Mouse (Mus musculus) forebrain, embryonic 10.5 days (tissue): Measurements from ENCODE around the gene Eef1akmt3. TPM values are rescaled to one million over a fixed set of nuclear protein-coding genes. Genes with fewer than 3 reads are reported as not detected.
"Not testable (repeated sequence)": the region's sequence is repeated elsewhere in the genome, so short reads cannot be mapped to it uniquely, and the experiment has no call there.

Experiments used
- DNase-seq: peaks from one replicate; pipeline ENCODE4 v3.0.0-alpha.2; 2017; ENCODE audit warnings: low spot score; ENCODE audit errors: extremely low spot score
- H3K27ac ChIP-seq: fragments of 300-500 bp; sonication (generic); 2 replicates; pipeline ENCODE4 v1.5.1; 2016; ENCODE audit warnings: mild to moderate bottlenecking
- H3K27me3 ChIP-seq: fragments of 300-500 bp; sonication (generic); 2 replicates; pipeline ENCODE4 v1.6.1; 2016; ENCODE audit warnings: mild to moderate bottlenecking; ENCODE audit not compliant: poor library complexity, severe bottlenecking
- H3K36me3 ChIP-seq: fragments of 300-500 bp; sonication (generic); replicated peaks from 2 replicates; pipeline ENCODE4 v1.6.1; 2016; ENCODE audit warnings: mild to moderate bottlenecking, moderate library complexity
- H3K4me1 ChIP-seq: fragments of 300-500 bp; sonication (generic); 2 replicates; pipeline ENCODE4 v1.6.1; 2016
- H3K4me3 ChIP-seq: fragments of 300-500 bp; sonication (generic); 2 replicates; pipeline ENCODE4 v1.5.1; 2016; ENCODE audit warnings: mild to moderate bottlenecking, moderate library complexity
- H3K9me3 ChIP-seq: fragments of 300-500 bp; sonication (generic); 2 replicates; pipeline ENCODE4 v1.6.1; 2016; ENCODE audit warnings: mild to moderate bottlenecking, moderate library complexity
- WGBS: fragments of 180-500 bp; shearing (Covaris S2); methylation state at CpG from one replicate; pipeline ENCODE4 v1.1.7; 2016; 5-methylcytosine and 5-hydroxymethylcytosine counted together
- polyA plus RNA-seq: library from polyadenylated mRNA; unstranded; fragments of >200 nt; fragmentation: Nextera tagmentation; extraction: Ambion mirVana; gene quantifications from 2 replicates; pipeline ENCODE4 v1.2.1, GENCODE M21; 2016

Eef1akmt3 gene
- polyA plus RNA-seq, 1 experiment from 2014 or later = 0.21 TPM

DNA sequence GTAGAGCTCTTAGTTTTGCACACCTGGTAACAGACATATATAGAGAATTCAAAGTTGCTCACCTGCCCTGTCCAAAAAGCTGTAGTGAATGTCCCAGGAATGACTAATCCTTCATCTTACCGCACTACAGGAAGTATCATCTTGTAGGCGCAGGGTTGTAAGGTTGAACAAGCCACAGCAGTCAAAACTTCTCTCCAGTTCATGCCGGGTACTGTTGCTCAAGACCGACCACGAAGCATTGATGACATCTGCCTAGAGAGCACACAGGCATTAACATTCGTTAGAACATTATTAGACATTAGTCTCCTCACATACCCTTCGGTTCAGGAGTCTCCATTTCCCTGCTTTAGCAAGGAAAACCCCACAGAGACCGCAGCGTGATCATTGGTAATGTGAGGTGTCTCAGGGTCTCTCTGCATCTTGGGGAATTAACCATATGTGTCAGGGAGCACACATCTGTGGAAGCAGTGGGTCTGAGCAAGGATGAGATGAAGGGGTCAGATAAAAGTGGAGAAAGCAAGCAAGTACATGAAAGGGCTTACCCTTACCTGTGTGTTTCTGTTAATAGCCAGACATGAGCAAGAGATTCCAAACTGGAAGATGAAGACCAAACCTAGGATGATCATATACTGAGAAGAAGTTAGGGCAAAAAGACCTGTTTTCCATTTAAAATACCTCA lies 27.2 kb upstream of the Eef1akmt3 start:
- H3K27ac ChIP-seq = peak overlapping the region; percentile 92
- no peaks in the 10 kb centered on the region for H3K27me3 ChIP-seq
- peaks cover 48% of the 10 kb centered on the region for H3K36me3 ChIP-seq
- H3K9me3 ChIP-seq = no peaks in the 10 kb centered on the region
- H3K4me3 ChIP-seq = peak overlapping the region; percentile 66
- DNase-seq = no peak
- 87% methylated on average over 9 of the region's 9 CpGs for WGBS
- H3K4me1 ChIP-seq = peaks cover 59% of the 10 kb centered on the region

DNA sequence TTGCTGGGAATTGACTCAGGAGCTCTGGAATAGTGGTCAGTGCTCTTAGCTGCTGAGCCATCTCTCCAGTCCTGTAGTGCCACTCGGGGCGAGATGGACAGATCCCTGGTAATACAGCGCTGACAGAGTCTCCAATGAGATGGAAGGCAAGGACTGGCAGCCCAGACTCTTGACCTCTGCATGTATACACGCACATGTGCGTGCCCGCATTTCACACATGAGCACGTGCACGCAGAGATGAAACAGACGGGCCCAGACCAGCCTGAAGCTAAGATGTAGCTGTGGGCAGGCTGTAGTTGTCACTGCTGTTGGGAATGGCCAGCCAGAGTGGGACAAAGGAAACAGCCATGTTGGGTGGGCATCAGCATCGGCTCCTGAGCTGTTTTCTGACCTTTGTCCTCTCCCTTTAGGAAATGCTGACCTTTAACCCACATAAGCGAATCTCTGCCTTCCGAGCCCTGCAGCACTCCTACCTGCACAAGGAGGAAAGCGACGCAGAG lies 25.3 kb upstream of the Eef1akmt3 start:
- peaks cover 5% of the 10 kb centered on the region for H3K27me3 ChIP-seq
- H3K9me3 ChIP-seq = no peaks in the 10 kb centered on the region
- peaks cover 48% of the 10 kb centered on the region for H3K36me3 ChIP-seq
- H3K4me1 ChIP-seq = peaks cover 68% of the 10 kb centered on the region
- H3K27ac ChIP-seq = no peak overlapping the region
- no peak for DNase-seq
- H3K4me3 ChIP-seq = peak overlapping the region; percentile 26
- 90% methylated on average over 14 of the region's 14 CpGs for WGBS

DNA sequence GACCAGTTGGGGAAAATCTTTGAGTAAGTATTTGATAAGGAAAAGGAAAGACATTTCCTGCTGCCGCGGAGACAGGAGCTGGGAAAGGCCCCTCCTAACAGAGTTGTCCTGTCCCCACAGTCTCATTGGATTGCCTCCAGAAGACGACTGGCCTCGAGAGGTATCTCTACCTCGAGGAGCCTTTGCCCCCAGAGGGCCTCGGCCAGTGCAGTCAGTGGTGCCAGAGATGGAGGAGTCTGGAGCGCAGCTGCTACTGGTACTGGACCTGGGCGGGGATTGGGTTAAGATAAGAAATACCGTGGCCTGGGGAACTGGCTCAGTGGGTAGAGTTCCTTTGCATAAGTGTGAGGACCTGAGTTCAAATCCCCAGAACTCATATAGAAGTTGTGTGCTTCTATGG lies 24.7 kb upstream of the Eef1akmt3 start:
- 91% methylated on average over 9 of the region's 9 CpGs for WGBS
- peaks cover 70% of the 10 kb centered on the region for H3K4me1 ChIP-seq
- no peaks in the 10 kb centered on the region for H3K9me3 ChIP-seq
- peaks cover 11% of the 10 kb centered on the region for H3K27me3 ChIP-seq
- peak overlapping the region; percentile 25; the same call in 1 of the 2 replicates for H3K4me3 ChIP-seq
- no peak overlapping the region for H3K27ac ChIP-seq
- no peak for DNase-seq
- H3K36me3 ChIP-seq = peaks cover 48% of the 10 kb centered on the region

DNA sequence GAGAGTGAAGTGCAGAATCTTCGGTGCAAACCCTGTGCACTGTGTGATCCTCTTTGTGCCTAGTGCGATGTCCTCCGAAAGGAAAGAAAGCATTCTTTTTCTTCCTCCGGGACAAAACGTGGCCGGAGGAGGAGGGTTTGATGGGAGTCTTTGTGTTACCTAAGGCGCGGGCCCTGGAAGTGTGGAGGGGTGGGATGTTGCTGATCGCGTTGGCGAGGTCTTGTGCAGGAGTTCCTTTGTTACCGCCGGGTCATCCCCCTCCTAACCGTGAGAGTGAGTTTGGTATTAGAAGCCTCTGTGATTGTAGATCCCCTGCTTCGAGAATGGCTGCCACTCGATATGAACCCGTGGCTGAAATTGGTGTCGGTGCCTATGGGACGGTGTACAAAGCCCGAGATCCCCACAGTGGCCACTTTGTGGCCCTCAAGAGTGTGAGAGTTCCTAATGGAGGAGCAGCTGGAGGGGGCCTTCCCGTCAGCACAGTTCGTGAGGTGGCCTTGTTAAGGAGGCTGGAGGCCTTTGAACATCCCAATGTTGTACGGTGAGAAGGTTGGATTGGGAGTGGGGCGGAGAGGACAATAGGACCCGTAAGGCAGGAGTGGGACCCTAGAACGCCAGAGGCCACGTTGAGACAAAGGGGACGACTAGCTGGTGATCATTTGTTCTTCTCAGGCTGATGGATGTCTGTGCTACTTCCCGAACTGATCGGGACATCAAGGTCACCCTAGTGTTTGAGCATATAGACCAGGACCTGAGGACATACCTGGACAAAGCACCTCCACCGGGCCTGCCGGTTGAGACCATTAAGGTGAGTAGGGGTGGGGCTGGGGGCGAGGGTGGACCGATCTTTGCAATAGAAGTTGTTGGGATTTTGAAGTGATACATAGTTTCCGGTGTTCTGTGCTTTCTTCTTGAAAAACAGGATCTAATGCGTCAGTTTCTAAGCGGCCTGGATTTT lies 22.9 kb upstream of the Eef1akmt3 start:
- peaks cover 48% of the 10 kb centered on the region for H3K36me3 ChIP-seq
- no peak for DNase-seq
- H3K27ac ChIP-seq = peak overlapping the region; percentile 99
- H3K9me3 ChIP-seq = no peaks in the 10 kb centered on the region
- H3K4me3 ChIP-seq = peak overlapping the region; percentile 86
- H3K4me1 ChIP-seq = peaks cover 77% of the 10 kb centered on the region
- 16% methylated on average over 37 of the region's 37 CpGs for WGBS
- H3K27me3 ChIP-seq = peaks cover 29% of the 10 kb centered on the region

DNA sequence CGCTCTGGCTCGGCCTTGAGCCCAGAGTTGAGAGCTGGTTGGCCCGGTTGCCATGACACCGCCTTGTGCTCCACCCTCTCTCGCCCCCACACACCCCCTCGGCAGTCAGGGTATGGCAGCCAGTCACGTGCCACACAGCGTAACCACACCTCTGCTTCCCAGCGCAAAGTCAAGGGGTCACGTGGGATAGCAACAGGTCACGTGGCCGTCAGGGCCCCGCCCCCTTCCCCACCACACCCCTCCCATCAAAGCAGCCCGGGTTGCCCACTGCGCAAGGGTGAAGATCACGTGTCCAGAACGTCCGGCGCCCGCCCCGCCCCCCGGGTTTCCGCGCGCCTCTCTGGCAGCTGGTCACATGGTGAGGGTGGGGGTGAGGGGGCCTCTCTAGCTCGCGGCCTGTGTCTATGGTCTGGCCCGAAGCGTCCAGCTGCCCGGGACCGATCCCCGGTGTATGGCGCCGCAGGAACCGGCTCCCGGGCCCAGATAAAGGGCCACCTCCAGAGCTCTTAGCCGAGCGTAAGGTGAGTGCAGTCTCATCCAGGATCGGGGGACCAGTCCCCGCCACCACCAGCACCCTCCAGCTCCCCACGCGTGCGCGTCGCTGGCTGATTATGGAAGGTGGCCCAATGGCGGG lies 22.0 kb upstream of the Eef1akmt3 start, which contains the start of gene Cdk4:
Gene Cdk4 (plus strand): TSS at position 296 of the 634 bp plus-strand sequence.
- DNase-seq = peak; percentile 100
- WGBS = under 1% methylated on average over 46 of the region's 46 CpGs
- Histone ChIP-seq H3K4me1 (peaks cover 77% of the 10 kb centered on the region), H3K27ac (peak within 1 kb of the TSS; percentile 99), H3K4me3 (peak within 1 kb of the TSS; percentile 86), H3K27me3 (peaks cover 37% of the 10 kb centered on the region), H3K36me3 (peaks cover 43% of the 10 kb centered on the region), H3K9me3 (no peaks in the 10 kb centered on the region)

DNA sequence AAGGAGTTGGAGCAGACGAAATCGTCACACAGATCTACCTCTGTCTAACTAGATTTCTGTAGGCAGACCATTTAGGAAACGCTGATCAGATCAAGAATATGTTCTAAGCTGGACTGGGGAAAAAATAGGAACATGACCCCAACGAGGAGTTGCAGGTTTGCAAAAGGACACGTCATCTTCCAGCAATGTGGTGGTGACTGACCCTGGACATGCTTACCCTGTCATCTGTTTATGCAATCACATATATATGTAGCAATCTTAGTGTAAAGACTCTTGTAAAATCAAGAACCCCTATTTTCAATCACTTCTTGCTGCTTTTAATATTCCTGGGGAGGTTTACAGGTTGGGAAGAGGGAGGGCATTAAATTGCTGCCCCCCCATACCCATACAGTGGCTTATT lies 21.2 kb upstream of the Eef1akmt3 start:
- peak overlapping the region; percentile 99; the same call in 1 of the 2 replicates for H3K27ac ChIP-seq
- H3K4me3 ChIP-seq = peak overlapping the region; percentile 86; the same call in 1 of the 2 replicates
- DNase-seq = no peak
- H3K27me3 ChIP-seq = peaks cover 42% of the 10 kb centered on the region
- no peaks in the 10 kb centered on the region for H3K9me3 ChIP-seq
- WGBS = 81% methylated on average over 5 of the region's 5 CpGs
- peaks cover 36% of the 10 kb centered on the region for H3K36me3 ChIP-seq
- peaks cover 75% of the 10 kb centered on the region for H3K4me1 ChIP-seq

DNA sequence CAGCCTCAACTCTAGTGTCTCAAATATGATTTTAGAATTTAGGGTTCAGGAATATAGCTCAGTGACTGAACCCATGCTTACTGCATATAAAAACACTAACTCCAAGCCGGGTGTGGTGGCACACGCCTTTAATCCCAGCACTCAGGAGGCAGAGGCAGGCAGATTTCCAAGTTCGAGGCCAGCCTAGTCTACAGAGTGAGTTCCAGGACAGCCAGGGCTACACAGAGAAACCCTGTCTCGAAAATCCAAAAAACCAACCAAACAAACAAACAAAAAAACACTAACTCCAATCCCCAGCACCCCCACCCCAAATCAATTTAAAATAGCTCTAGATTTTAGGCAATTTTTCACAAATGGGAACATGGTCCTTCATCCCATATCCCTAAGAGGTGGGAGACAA lies 20.8 kb upstream of the Eef1akmt3 start:
- H3K27ac ChIP-seq, DNase-seq, H3K4me3 ChIP-seq, H3K9me3 ChIP-seq: not testable (repeated sequence)
- H3K4me1 ChIP-seq = peaks cover 72% of the 10 kb centered on the region
- 85% methylated on average over 4 of the region's 4 CpGs for WGBS
- H3K27me3 ChIP-seq = peaks cover 42% of the 10 kb centered on the region
- peaks cover 36% of the 10 kb centered on the region for H3K36me3 ChIP-seq

DNA sequence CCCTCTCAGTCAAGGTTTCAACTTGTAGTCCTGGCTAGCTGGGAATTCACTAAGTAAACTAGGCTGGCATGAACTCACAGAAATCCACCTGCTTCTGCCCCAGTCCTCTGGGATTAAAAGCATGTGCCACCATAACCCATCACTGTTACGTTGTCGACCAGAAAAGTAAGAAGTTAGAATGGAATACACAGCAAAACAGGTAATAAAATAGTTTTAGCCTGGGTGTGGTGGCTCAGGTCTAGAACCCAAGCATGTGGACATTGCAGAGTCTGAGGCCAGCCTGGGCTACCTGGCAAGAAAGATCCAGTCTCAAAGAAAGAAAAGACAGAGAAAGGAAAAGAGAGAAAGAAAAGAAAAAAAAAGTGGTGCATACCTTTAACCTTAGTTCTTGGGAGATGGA lies 20.2 kb upstream of the Eef1akmt3 start:
- peaks cover 68% of the 10 kb centered on the region for H3K4me1 ChIP-seq
- DNase-seq = no peak
- no peaks in the 10 kb centered on the region for H3K9me3 ChIP-seq
- H3K36me3 ChIP-seq = peaks cover 36% of the 10 kb centered on the region
- H3K27me3 ChIP-seq = peaks cover 42% of the 10 kb centered on the region
- peak overlapping the region; percentile 97; the same call in 1 of the 2 replicates for H3K4me3 ChIP-seq
- WGBS = 77% methylated on average over 2 of the region's 2 CpGs
- 0 out of 2 replicates have a peak overlapping the region, but pooled peaks have one; percentile 65 for H3K27ac ChIP-seq

DNA sequence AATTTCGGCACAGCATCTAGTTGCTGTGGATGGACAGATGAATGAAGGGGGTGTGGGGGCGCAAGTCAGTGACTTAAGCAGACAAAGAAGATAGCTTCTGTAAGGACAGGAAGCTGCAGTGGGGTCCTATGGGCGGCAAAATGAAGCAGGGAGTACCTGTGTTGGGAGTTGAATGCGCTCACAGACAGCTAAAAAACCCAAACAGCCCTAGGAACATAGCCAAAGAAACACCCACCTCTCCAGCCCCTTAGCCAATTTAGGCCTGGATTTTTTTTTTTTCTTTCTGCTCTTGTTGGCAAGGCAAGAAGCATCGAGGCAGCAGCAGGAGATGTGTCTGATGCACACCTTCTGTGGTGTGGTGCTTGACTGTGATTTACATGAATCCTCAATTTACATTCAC lies 19.8 kb upstream of the Eef1akmt3 start:
- no peak for DNase-seq
- H3K4me1 ChIP-seq = peaks cover 66% of the 10 kb centered on the region
- peak overlapping the region; percentile 97 for H3K4me3 ChIP-seq
- H3K27ac ChIP-seq = peak overlapping the region; percentile 65
- no peaks in the 10 kb centered on the region for H3K9me3 ChIP-seq
- peaks cover 42% of the 10 kb centered on the region for H3K27me3 ChIP-seq
- peaks cover 36% of the 10 kb centered on the region for H3K36me3 ChIP-seq
- 29% methylated on average over 5 of the region's 5 CpGs for WGBS

DNA sequence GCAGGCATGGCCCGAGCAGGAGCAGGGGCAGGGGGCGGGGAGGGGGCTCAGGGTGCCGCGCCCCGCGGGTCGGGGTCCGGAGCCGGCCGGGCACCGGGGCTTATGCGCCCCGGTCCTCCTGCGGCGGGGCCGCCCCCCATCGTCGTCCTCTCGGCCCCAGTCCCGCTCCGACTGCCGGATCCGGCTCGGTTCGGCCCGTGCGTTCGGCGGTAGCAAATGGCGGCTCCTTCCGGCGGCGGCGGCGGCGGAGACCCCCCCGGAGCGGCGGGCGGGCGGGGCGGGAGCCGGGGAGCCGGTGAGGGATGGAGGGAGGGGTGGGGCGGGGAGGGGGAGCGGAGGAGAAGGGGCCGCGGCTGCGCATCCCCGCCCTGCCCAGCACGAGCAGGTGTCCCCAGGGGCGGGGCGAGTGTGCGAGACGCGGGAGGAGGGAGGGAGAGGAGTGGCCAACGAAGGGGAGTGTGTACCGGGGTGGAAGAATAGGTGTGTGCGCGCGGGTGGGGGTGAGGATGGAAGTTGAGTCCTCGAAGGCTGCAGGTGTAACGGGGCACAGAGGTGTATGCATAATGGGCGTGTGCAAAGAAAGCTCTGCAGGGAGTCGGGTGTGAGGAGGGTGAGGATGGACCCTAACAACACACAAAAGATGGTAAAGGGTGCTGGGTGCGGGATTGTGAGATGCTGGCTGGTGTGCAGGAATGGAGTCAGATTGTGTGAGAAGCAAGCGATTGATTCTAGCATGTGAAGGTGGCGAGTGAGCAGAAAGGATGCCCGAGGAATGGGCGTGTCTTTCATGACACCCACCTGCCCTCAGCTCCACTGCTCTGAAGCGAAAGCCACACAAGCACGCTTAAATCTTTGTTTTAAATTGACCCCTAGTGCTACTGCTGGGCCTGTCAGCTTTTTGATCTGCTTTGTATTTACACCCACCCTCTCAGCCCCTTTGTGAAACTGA lies 18.9 kb upstream of the Eef1akmt3 start, which contains the start of gene March9:
Gene March9 (minus strand): TSS at position 217 of the 949 bp plus-strand sequence.
- under 1% methylated on average over 61 of the region's 72 CpGs for WGBS

DNA sequence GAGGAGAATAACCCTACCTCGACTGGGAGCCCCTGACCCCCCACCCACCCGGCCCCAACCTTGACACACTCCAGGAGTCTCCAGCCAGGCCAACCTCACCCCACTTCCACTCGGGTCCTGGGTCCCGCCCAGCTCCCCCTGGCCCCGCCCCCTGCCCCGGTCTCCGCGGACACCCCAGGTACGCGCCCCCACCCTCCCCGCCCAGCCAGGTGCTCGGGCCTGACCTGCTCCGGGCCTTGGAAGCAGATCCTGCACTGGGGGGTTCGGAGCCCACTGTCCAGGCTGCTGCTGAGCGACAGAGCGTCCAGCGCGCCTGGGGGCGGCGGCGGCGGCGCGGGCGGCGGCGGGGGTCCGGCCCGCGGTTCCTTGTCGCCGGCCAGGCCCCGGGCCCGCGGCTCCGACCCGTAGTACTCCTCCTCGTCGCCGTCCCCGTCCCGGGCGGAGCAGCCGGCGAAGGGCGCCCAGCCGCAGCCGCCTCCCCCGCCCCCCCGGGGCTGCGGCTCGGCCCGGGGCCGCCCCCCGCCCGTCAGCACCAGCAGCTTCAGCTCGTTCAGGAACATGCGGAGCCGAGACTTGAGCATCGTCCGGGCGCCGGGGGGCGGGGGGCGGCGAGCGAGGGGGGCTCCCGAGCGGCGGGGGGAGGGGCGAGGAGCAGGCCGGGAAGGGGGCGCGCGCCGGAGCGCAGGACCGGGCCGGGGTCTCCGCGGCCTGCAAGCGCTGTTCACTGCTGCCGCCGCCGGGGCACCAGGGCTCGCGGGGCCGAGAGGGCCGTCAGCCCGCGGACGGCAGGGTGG lies 18.1 kb upstream of the Eef1akmt3 start:
- H3K9me3 ChIP-seq = no peaks in the 10 kb centered on the region
- peak; percentile 52 for DNase-seq
- H3K4me3 ChIP-seq = peak overlapping the region; percentile 97
- WGBS = 1% methylated on average over 76 of the region's 92 CpGs
- peak overlapping the region; percentile 96 for H3K27ac ChIP-seq
- peaks cover 36% of the 10 kb centered on the region for H3K36me3 ChIP-seq
- peaks cover 49% of the 10 kb centered on the region for H3K4me1 ChIP-seq
- peaks cover 42% of the 10 kb centered on the region for H3K27me3 ChIP-seq

More for the DNA sequence above, 18.9 kb upstream of the Eef1akmt3 start, which contains the start of gene March9:
- Histone ChIP-seq H3K36me3 (peaks cover 36% of the 10 kb centered on the region), H3K4me3 (peak within 1 kb of the TSS; percentile 97), H3K27me3 (peaks cover 42% of the 10 kb centered on the region), H3K4me1 (peaks cover 58% of the 10 kb centered on the region), H3K9me3 (no peaks in the 10 kb centered on the region), H3K27ac (peak within 1 kb of the TSS; percentile 96)
- peak; percentile 72 for DNase-seq
